Mouse (Mus musculus) thymus, adult 2 months (tissue): ENCODE results near the gene Kdm1b. TPM values are rescaled to one million over a fixed set of nuclear protein-coding genes. Genes with fewer than 3 reads are reported as not detected.

Experiments used
- DNase-seq: peaks from one replicate; pipeline ENCODE4 v3.0.0; 2021
- H3K27ac ChIP-seq: fragments of 200-500 bp; 2 replicates; pipeline ENCODE4 v1.5.1; 2012; ENCODE audit warnings: low read length, control low read depth; ENCODE audit not compliant: control insufficient read depth, insufficient read depth
- H3K27me3 ChIP-seq: fragments of 200-500 bp; 2 replicates; pipeline ENCODE4 v1.6.1; 2012; ENCODE audit warnings: mild to moderate bottlenecking, low read length, moderate library complexity, mixed read lengths; ENCODE audit not compliant: control insufficient read depth, insufficient read depth
- H3K36me3 ChIP-seq: fragments of 200-500 bp; 2 replicates; pipeline ENCODE4 v1.6.1; 2012; ENCODE audit warnings: mild to moderate bottlenecking, low read length, moderate library complexity; ENCODE audit not compliant: control insufficient read depth, insufficient read depth
- H3K4me1 ChIP-seq: fragments of 200-500 bp; replicated peaks from 2 replicates; pipeline ENCODE4 v1.6.1; 2012; ENCODE audit warnings: low read length; ENCODE audit not compliant: control insufficient read depth, insufficient read depth
- H3K4me3 ChIP-seq: fragments of 200-500 bp; 2 replicates; pipeline ENCODE4 v1.5.1; 2012; ENCODE audit warnings: mild to moderate bottlenecking, low read length, control low read depth, moderate library complexity; ENCODE audit not compliant: control insufficient read depth, insufficient read depth
- CTCF ChIP-seq: fragments of 200-500 bp; IDR thresholded peaks from 2 replicates; pipeline ENCODE4 v1.5.1; 2012; ENCODE audit warnings: mild to moderate bottlenecking, control low read depth, low read length, moderate library complexity, borderline replicate concordance; ENCODE audit not compliant: control insufficient read depth, poor library complexity, insufficient read depth; ENCODE audit errors: extremely low read depth
- POLR2A ChIP-seq: fragments of 200-500 bp; IDR thresholded peaks from 2 replicates; pipeline ENCODE4 v1.6.1; 2012; ENCODE audit warnings: mild to moderate bottlenecking, low read length, control low read depth, moderate library complexity; ENCODE audit not compliant: control insufficient read depth, poor library complexity, insufficient read depth; ENCODE audit errors: extremely low read depth
- WGBS: fragments of 180-500 bp; shearing (Covaris S2); methylation state at CpG from one replicate; pipeline ENCODE4 v1.1.7; 2018; 5-methylcytosine and 5-hydroxymethylcytosine counted together
- polyA plus RNA-seq: library from polyadenylated mRNA; depleted of rRNA; stranded (reverse); fragments of >200 nt; gene quantifications from 2 replicates; pipeline ENCODE4 v1.2.3, GENCODE M21; 2012; rRNA removed

Gene Kdm1b
- polyA plus RNA-seq, 1 experiment: 25.2 TPM

GRCm38 (mm10) chr13:47133058-47133457, 89.8 kb downstream of the Kdm1b start:
- Histone ChIP-seq H3K27me3 (no peaks in the 10 kb centered on the region), H3K27ac (no peak overlapping the region), H3K36me3 (no peaks in the 10 kb centered on the region), H3K4me1 (no peaks in the 10 kb centered on the region), H3K4me3 (no peak overlapping the region)
- DNase-seq: no peak
- WGBS: 88% methylated on average over 8 of the region's 8 CpGs
- TF ChIP-seq POLR2A (no peak), CTCF (no peak)

GRCm38 (mm10) chr13:47134836-47135235, 91.5 kb downstream of the Kdm1b start:
- Histone ChIP-seq H3K4me3 (no peak overlapping the region), H3K27me3 (no peaks in the 10 kb centered on the region), H3K36me3 (no peaks in the 10 kb centered on the region), H3K4me1 (no peaks in the 10 kb centered on the region), H3K27ac (no peak overlapping the region)
- DNase-seq: no peak
- no peak for TF ChIP-seq CTCF
- TF ChIP-seq POLR2A: no peak
- WGBS: 95% methylated on average over 7 of the region's 7 CpGs

Other genes with a start within 250 kb of the Kdm1b start
- 6.3 and 6.4 TPM in 2 replicates for gene Kif13a, start 113.6 kb upstream of the Kdm1b start, polyA plus RNA-seq
- gene Nhlrc1, start 28.6 kb upstream of the Kdm1b start, polyA plus RNA-seq: 1.3 and 1.7 TPM in 2 replicates
- 2.1 and 3.1 TPM in 2 replicates for gene Tpmt, start 1.2 kb downstream of the Kdm1b start, polyA plus RNA-seq
- 50.4 and 109 TPM in 2 replicates for gene Dek, start 62.7 kb downstream of the Kdm1b start, polyA plus RNA-seq
- gene Rnf144b, start 79.2 kb downstream of the Kdm1b start, polyA plus RNA-seq: 5.1 and 5.4 TPM in 2 replicates